Mouse (Mus musculus) left cerebral cortex, adult 2 months (tissue): ENCODE data around the gene Ccdc155. TPM values are rescaled to one million over a fixed set of nuclear protein-coding genes. Genes with fewer than 3 reads are reported as not detected.

Experiments used
- DNase-seq, 2 experiments: peaks; one replicate each; pipeline ENCODE4 v3.0.0; 2021 to 2022; ENCODE audit warnings: low spot score in 2 of 2, mixed read lengths in 1 of 2; ENCODE audit errors: extremely low spot score in 1 of 2
- H3K27ac ChIP-seq: fragments of 200-600 bp; 2 replicates; pipeline ENCODE4 v1.8.1; 2022
- H3K4me3 ChIP-seq: fragments of 200-600 bp; 2 replicates; pipeline ENCODE4 v1.8.1; 2022
- CTCF ChIP-seq: fragments of 200-600 bp; IDR thresholded peaks from 2 replicates; pipeline ENCODE4 v1.8.1; 2022; ENCODE audit warnings: antibody characterized with exemption, mild to moderate bottlenecking, moderate library complexity
- intact Hi-C: fragments of 180-260 bp; cut with DNase I; formaldehyde crosslinking; loops from one replicate; pipeline ENCODE4 v1.15.1; 2025
- total RNA-seq, 2 experiments: library from RNA; stranded (reverse); gene quantifications; 2 replicates each; pipeline ENCODE4 v1.2.3; 2021

Gene Ccdc155
- total RNA-seq, 2 experiments from 2014 or later, result 6.7 to 7.5 TPM

DNA sequence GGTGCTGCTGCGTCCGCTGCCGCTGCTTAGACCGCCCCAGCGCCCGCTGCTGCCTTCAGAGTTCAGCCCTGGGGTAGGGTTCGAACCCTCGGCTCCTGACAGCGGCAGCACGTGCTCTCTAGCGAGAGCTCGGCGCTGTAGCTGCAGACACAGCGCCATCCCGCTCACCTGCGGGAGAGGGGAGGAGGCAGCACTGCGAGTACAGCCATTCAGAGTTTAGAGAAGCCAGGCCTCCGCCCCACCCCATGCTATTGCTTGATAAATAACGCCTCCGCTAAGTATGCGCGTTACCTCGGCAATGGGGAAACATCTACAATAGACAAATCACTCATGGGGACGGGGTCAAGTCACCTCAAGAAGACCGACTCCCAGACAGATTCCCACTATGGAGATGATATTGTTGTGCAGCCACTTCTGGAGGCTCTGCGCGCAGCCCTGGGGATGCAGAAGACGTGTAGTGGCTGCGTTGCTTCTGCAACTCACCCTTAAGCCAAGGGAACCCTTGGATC is 29.7 kb upstream of the Ccdc155 start:
- no peak for TF ChIP-seq CTCF
- intact Hi-C loops, result no loop called here
- DNase-seq, result no peak
- H3K4me3 ChIP-seq, result no peak overlapping the region
- peak overlapping the region; percentile 96 for H3K27ac ChIP-seq

DNA sequence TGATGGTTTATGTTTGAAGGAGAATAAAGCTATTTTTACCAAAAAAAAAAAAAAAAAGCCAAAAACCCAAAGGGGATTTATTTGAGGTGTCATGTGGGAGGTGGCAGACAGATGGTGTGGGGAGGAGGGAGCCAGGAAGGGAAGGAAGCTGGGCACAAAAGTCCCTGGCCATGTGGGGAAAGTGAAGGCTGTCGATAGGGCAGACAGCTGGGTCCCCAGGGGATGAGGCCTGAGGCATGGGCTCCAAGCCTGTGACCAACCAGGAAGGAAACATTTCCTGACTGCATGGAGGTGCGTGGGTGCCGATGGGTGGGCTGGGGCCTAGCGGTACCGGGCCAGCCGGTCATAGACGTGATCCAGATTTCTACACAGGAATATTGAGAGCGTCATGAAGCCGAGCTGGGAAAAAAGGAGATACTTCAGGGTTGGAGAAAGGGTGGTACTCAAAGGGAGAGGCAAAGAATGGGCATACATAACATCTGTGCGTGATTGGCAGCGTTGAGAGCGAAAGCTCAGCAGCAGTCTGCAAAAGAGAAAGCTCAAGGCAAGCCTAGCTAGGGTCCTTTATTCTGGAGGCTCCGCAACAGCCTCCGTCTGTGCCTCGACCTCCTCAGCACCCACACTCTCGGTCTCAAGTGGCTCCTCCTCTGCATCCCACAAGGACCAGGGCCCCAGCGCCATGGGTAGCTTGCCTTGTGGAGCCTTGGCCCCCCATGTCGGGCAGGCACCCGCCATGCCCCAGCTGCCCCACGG is 29.1 kb upstream of the Ccdc155 start:
- TF ChIP-seq CTCF, result no peak
- intact Hi-C loops, result loop anchor here (1.0 to 2.0 kb wide), 2 partner anchors 45 to 71 kb away; no protein-coding TSS in a partner anchor
- peak; percentile 67 to 74 for DNase-seq
- Histone ChIP-seq H3K4me3 (no peak overlapping the region), H3K27ac (peak overlapping the region; percentile 96)

DNA sequence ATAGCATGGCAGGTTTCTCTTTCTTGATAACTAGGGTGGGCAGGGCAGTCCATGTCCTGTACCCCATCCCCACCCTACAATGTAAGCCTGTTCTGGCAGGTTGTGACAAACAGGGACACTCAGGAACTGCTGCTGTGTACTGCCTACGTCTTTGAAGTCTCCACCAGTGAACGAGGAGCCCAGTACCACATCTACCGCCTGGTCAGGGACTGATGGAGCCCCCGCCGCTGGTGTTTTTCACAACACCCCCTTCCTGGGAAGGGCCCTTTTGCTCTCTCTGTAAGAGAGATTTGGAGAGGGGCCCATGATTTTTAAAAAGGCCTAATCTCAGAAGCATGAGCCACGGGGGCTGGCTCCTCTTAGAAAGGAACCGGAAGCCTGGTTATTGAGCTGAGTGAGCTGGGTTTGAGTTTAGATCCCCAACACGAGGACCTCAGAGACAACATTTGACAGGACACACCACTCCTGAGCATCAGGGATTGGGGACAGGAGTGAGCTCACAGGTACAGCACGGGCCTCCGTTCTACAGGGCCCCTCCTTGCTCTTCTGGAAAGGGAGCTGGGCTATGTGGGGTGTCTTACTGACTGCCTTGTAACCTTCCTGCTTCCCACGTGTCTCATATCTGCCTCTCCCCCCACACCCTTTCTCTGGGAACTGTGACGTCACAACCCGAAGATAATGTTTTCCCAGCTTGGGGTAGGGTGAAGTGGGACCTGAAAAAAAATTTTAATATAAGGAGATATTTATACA is 28.2 kb upstream of the Ccdc155 start:
- intact Hi-C loops, result loop anchor here (1.0 to 2.0 kb wide), 2 partner anchors 44 to 71 kb away; no protein-coding TSS in a partner anchor
- no peak for TF ChIP-seq CTCF
- Histone ChIP-seq H3K4me3 (no peak overlapping the region), H3K27ac (peak overlapping the region; percentile 96)
- DNase-seq, result peak in 1 of 2 experiments; percentile 35

GRCm38 (mm10) chr7:45231941-45232340 is 27.2 kb upstream of the Ccdc155 start:
- no peak overlapping the region for H3K4me3 ChIP-seq
- TF ChIP-seq CTCF, result no peak
- intact Hi-C loops, result loop anchor here (2.0 kb wide), 1 partner anchor 43 kb away; no protein-coding TSS in a partner anchor
- no peak for DNase-seq
- H3K27ac ChIP-seq, result no peak overlapping the region; the same call in 1 of the 2 replicates

- TF ChIP-seq CTCF, result no peak
- Histone ChIP-seq H3K4me3 (no peak overlapping the region), H3K27ac (no peak overlapping the region)
- intact Hi-C loops, result no loop called here
- DNase-seq, result no peak
Observed at GRCm38 (mm10) chr7:45231192-45231591, 26.5 kb upstream of the Ccdc155 start.

DNA sequence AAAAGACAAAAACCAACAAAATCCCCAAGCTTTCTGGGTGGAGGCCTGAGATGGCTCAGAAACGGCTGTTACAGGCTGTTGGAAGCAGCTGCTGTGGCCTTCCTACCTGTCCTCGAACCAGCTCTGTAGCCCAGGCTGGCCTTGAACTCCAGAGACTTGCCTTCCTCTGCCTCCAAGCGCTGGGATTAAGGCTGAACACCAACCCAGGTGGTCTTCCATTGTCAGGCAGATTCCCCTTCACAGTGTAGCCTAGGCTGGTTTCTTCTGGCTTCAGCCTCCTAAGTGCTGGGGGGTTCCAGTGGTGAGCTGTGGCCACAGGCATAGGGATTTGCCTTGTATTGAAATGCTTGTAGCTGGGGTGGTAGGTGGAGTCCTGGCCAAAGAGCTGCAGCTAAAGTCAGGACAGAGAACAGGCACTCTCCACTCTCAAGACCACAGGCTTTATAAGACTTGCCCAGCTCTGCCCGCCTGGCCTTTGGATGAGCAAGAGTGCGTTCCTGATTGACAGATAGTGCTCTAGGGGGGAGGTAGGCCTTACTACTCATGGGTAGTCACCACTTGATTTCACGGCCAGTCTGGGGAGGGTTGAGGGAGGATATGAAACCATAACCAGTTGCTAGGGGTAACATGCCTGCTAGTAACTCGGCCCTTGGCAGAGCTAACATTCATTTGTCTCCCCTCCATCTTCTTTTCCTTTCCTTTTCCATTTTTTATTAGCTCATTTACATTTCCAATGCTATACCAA is 24.9 kb upstream of the Ccdc155 start:
- no peak overlapping the region for H3K27ac ChIP-seq
- no peak for DNase-seq
- no peak overlapping the region for H3K4me3 ChIP-seq
- no peak for TF ChIP-seq CTCF
- intact Hi-C loops, result no loop called here

DNA sequence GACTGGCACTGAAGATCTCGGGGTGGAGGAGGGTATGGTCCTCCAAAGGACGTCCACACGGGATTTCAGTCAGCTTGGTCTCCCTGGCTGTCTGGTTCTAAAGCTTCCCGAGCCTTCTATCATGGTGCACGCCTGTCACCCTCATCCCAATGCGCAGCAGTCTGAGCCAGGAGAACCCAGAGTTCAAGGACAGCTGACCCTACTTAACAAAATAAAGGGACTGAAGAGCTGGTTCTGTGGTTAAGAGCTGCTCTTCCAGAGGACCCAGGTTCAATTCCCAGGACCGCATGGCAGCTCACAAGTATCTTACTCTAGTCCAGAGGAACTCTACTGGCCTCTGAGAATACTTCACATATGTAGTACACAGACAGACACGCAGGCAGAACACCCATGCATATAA is 24.4 kb upstream of the Ccdc155 start:
- no peak for TF ChIP-seq CTCF
- Histone ChIP-seq H3K27ac (no peak overlapping the region), H3K4me3 (no peak overlapping the region)
- DNase-seq, result no peak
- intact Hi-C loops, result no loop called here

- TF ChIP-seq CTCF, result no peak
- H3K4me3 ChIP-seq, result no peak overlapping the region
- H3K27ac ChIP-seq, result no peak overlapping the region
Observed at GRCm38 (mm10) chr7:45228548-45228947, 23.9 kb upstream of the Ccdc155 start.

DNA sequence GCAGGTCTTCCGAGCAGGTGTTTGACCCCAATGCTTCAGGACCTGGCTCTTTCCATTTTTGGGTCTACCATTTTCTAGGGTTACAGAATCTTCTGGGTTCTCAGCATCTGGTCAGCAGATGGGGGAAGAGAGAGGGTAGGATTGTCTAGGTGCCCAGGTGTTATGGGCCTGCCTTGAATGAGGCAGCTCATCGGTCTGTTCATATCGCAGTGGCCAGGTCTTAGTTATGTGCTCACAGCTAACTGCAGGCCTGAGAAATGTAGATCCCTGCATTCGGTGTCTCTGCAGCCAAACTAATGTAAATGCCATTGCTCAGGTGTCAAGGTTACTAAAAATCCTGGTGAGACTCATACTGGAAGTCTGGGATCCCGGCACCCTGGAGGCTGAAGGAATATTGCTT is 21.7 kb upstream of the Ccdc155 start:
- TF ChIP-seq CTCF, result no peak
- DNase-seq, result no peak
- H3K27ac ChIP-seq, result no peak overlapping the region
- H3K4me3 ChIP-seq, result no peak overlapping the region
- intact Hi-C loops, result no loop called here

More at GRCm38 (mm10) chr7:45228548-45228947, 23.9 kb upstream of the Ccdc155 start:
- intact Hi-C loops, result no loop called here
- no peak for DNase-seq

DNA sequence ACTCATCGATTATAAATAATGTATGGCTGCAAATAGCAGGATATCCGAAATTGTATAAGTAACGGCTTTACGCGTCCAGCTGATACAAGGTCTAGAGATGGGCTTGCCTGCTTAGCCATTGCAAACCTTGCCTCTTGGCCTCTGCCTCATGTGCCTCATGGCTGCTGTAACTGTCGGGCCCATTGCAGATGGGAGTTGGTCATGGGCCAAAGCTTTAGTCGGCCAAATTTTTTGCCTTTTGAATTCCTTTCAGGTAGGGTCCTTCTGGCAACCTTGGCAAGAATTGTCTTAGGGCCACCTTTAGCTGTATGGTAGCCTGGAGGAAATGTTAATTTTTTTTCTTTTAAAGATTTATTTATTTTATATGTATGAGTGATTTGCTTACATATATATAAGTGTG is 20.1 kb upstream of the Ccdc155 start:
- intact Hi-C loops, result no loop called here
- H3K27ac ChIP-seq, result no peak overlapping the region
- H3K4me3 ChIP-seq, result no peak overlapping the region
- no peak for TF ChIP-seq CTCF
- DNase-seq, result no peak

DNA sequence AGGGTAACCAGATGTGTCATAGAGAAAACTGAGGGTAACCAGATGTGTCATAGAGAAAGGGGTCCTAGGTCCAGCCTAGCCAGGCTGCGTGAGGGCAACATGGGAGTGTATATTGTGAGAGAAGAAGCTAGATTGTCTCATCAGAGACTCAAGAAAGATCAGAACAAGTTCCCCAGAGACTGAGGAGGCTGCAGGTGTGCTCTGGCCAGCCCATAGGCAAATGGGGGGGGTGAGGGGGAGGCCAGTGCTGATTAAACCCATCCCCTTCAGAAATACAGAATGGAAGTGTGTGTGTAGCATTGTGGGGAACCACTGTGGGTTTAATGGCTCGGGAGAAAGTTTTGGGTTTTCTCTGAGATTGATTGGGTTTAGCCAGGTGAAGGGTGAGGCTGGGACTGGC is 17.0 kb upstream of the Ccdc155 start:
- no peak for DNase-seq
- Histone ChIP-seq H3K27ac (no peak overlapping the region), H3K4me3 (no peak overlapping the region)
- intact Hi-C loops, result no loop called here
- TF ChIP-seq CTCF, result no peak
